Mouse (Mus musculus): Measurements from ENCODE around the gene Limch1.

GRCm38 (mm10) chr5:66784624-66785361 lies 39.2 kb downstream of the Limch1 start:
- TF ChIP-seq GATA1 (IDR thresholded peaks at IDR 0.05; ENCODE audit: borderline replicate concordance, low read length), result no peak
- TF ChIP-seq FLI1 (IDR thresholded peaks at IDR 0.05; ENCODE audit: low read length), result no peak
